Mouse (Mus musculus) limb, embryonic 15.5 days (tissue): ENCODE measurements around the gene Wwtr1. TPM values are rescaled to one million over a fixed set of nuclear protein-coding genes. Genes with fewer than 3 reads are reported as not detected.

Experiments used
- ATAC-seq: fragments of 200-750 bp; cut with Nextera tagmentation; 2 replicates; pipeline ENCODE4 v1.8.0; 2017; ENCODE audit warnings: low read depth, moderate TSS enrichment; ENCODE audit not compliant: insufficient number of reproducible peaks, low FRiP score, low TSS enrichment
- H3K27ac ChIP-seq: fragments of 300-500 bp; sonication (generic); 2 replicates; pipeline ENCODE4 v1.5.1; 2015; ENCODE audit warnings: moderate library complexity, mild to moderate bottlenecking, inconsistent platforms
- H3K27me3 ChIP-seq: fragments of 300-500 bp; sonication (generic); 2 replicates; pipeline ENCODE4 v1.6.1; 2015; ENCODE audit warnings: inconsistent platforms
- H3K36me3 ChIP-seq: fragments of 300-500 bp; sonication (generic); 2 replicates; pipeline ENCODE4 v1.6.1; 2015; ENCODE audit warnings: inconsistent platforms
- H3K4me1 ChIP-seq: fragments of 300-500 bp; sonication (generic); 2 replicates; pipeline ENCODE4 v1.6.1; 2015; ENCODE audit warnings: inconsistent platforms
- H3K4me2 ChIP-seq: fragments of 300-500 bp; sonication (generic); 2 replicates; pipeline ENCODE4 v1.6.1; 2015; ENCODE audit warnings: mild to moderate bottlenecking, inconsistent platforms
- H3K4me3 ChIP-seq: fragments of 300-500 bp; sonication (generic); 2 replicates; pipeline ENCODE4 v1.5.1; 2015; ENCODE audit warnings: mild to moderate bottlenecking, inconsistent platforms
- H3K9ac ChIP-seq: fragments of 300-500 bp; sonication (generic); 2 replicates; pipeline ENCODE4 v1.6.1; 2015; ENCODE audit warnings: inconsistent platforms
- H3K9me3 ChIP-seq: fragments of 300-500 bp; sonication (generic); 2 replicates; pipeline ENCODE4 v1.6.1; 2016; ENCODE audit warnings: inconsistent platforms
- WGBS: fragments of 180-500 bp; shearing (Covaris S2); methylation state at CpG from one replicate; pipeline ENCODE4 v1.1.7; 2015; 5-methylcytosine and 5-hydroxymethylcytosine counted together
- polyA plus RNA-seq: library from polyadenylated mRNA; unstranded; fragments of >200 nt; fragmentation: Nextera tagmentation; extraction: Ambion mirVana; gene quantifications from 2 replicates; pipeline ENCODE4 v1.2.1, GENCODE M21; 2015

The Wwtr1 gene
- polyA plus RNA-seq, 1 experiment from 2014 or later, result 36.2 TPM

DNA sequence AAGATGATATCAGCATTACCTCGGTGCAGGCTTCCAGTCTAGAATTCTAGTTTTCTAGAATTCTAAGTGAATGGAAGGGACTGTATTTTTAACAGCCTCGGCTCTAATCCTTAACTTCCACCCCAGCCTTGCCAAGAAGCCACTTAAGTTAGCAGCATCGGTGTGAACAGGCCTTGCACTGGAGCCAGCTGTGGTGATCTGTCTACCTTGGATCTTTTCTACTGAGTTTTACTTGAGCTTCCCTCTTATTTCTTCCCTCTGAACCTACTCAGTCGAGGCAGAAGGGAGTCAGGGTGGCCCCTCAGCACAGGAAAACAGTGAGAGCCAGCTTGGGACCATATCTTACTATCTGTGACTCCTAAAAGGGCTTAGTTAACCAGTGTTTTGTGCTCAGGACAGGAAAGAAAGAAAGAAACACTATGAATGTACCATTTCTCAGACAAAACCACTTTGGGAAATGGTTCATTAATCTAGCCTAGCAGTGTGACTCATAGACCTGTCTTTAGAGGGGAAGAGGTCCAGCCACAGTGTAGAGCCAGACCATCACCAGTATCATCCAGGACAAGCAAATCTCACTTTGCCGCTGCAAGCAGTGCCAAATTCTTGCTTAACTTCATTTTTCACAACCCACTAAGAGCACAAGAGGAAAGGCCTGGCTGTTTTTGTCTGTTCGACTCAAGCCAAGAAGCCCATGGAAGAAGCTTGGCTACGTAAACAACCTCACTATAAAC is 65.6 kb downstream of the Wwtr1 start:
- WGBS, result 76% methylated on average over 7 of the region's 7 CpGs
- Histone ChIP-seq H3K4me1 (peaks cover 19% of the 10 kb centered on the region), H3K27ac (0 out of 2 replicates have a peak overlapping the region, but pooled peaks have one; percentile 5), H3K4me2 (no peak overlapping the region), H3K9me3 (no peaks in the 10 kb centered on the region), H3K27me3 (no peaks in the 10 kb centered on the region), H3K9ac (no peak overlapping the region), H3K4me3 (no peak overlapping the region), H3K36me3 (no peaks in the 10 kb centered on the region)
- no peak for ATAC-seq

- Histone ChIP-seq H3K36me3 (peaks cover 4% of the 10 kb centered on the region), H3K27me3 (no peaks in the 10 kb centered on the region), H3K27ac (no peak overlapping the region), H3K4me2 (no peak overlapping the region), H3K4me3 (no peak overlapping the region), H3K9me3 (no peaks in the 10 kb centered on the region), H3K4me1 (peaks cover 16% of the 10 kb centered on the region; the same call in 1 of the 2 replicates), H3K9ac (no peak overlapping the region)
- no peak for ATAC-seq
- WGBS, result 80% methylated on average over 10 of the region's 10 CpGs
Observed at GRCm38 (mm10) chr3:57505991-57506390, 69.7 kb downstream of the Wwtr1 start.

DNA sequence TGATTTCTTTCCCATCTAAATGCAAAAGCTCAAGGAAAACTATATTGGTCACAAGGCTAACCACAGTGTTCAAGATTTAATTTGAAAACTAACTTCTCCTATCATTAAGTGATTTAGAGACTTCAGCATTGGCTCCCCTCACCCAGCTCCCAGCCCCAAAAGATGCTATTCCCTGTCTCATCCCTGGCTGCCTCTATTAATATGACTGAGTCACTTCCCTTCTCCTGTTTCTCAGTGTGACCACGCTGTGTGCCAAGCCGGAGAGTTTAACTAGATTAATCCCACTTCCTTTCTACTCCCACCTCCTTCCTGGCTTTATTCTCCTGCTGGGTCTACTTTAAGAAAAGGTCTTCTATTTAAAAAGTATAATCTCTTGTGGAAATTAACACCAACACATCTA is 71.0 kb downstream of the Wwtr1 start:
- H3K4me1 ChIP-seq, result peaks cover 9% of the 10 kb centered on the region; the same call in 1 of the 2 replicates
- H3K27me3 ChIP-seq, result no peaks in the 10 kb centered on the region
- H3K27ac ChIP-seq, result 0 out of 2 replicates have a peak overlapping the region, but pooled peaks have one; percentile 13
- no peak overlapping the region for H3K4me3 ChIP-seq
- H3K4me2 ChIP-seq, result no peak overlapping the region
- ATAC-seq, result no peak
- H3K9ac ChIP-seq, result no peak overlapping the region
- no peaks in the 10 kb centered on the region for H3K9me3 ChIP-seq
- peaks cover 9% of the 10 kb centered on the region for H3K36me3 ChIP-seq
- WGBS, result 40% methylated on average over 2 of the region's 2 CpGs

DNA sequence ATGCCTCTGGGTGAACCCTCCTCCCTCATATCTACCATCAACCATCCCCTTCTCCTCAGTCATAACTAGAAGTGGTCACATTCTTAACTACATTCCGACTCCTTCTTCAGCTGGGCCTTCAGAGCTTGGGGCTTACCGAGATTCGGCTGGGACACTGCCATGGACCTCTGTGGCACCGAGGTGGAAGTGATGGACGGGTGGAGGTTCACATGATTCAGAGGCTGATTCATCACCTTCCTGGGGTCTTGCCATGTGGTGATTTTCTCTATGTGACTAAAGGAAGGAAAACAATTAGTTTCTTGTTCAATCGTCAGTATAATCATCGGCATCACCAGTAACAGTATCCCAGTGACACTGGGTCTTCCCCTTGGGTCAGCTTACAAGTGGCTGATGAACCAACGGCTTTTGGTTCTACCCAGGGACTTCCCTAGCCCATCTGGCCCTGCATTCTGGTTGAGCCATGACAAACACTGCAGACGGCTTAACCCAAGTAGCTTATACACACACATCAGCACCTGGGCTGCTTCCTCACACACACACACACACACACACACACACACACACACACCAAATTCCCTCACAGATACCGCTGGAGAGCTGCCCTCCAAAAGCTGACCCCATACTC is 74.0 kb downstream of the Wwtr1 start:
- Histone ChIP-seq H3K36me3 (peaks cover 9% of the 10 kb centered on the region), H3K4me3 (no peak overlapping the region), H3K4me1 (peaks cover 9% of the 10 kb centered on the region; the same call in 1 of the 2 replicates), H3K4me2 (no peak overlapping the region), H3K27me3 (no peaks in the 10 kb centered on the region), H3K9ac (no peak overlapping the region), H3K9me3 (no peaks in the 10 kb centered on the region), H3K27ac (no peak overlapping the region)
- ATAC-seq, result no peak
- 79% methylated on average over 10 of the region's 10 CpGs for WGBS

DNA sequence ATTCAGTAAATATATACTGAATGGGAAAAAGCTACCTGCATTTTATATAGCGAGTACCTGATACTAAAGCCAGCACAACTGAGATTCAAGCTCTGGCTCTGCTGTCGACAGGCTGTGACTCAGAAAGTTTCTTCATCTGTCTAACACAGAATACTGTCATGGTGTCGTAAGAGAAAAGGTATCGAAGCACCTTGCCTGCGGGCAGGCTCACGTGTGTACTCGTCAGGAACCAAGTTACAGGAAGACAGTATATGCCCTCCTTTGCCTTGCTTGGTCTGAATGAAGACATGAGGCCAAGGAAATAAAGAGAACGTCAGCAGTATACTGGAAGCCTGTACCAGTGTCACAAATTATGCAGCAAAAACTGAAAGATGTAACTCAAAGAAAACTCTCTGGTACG is 74.9 kb downstream of the Wwtr1 start:
- H3K27ac ChIP-seq, result no peak overlapping the region
- no peak overlapping the region for H3K9ac ChIP-seq
- no peak for ATAC-seq
- no peaks in the 10 kb centered on the region for H3K9me3 ChIP-seq
- H3K36me3 ChIP-seq, result peaks cover 9% of the 10 kb centered on the region
- 84% methylated on average over 9 of the region's 9 CpGs for WGBS
- H3K27me3 ChIP-seq, result no peaks in the 10 kb centered on the region
- no peak overlapping the region for H3K4me3 ChIP-seq
- peaks cover 11% of the 10 kb centered on the region; the same call in 1 of the 2 replicates for H3K4me1 ChIP-seq
- H3K4me2 ChIP-seq, result no peak overlapping the region

DNA sequence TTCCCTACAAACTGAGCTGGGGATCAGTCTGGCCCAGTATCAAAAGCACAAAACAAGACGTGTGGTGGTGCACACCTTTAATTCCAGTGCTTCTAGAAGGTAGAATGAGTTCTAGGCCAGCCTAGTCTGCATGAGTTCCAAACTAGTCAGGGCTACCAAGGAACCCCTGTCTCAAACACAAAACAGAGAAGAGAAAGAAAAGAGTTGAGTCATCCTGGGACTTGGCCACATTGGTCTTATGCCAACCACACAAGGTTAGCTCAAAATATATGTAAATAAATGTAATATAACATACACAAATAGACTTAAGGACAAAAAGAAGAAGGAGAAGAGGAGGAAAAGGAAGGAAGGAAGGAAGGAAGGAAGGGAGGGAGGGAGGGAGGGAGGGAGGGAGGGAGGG is 77.9 kb downstream of the Wwtr1 start:
- H3K9ac ChIP-seq, result no peak overlapping the region
- H3K4me1 ChIP-seq, result peaks cover 8% of the 10 kb centered on the region; the same call in 1 of the 2 replicates
- H3K9me3 ChIP-seq, result no peaks in the 10 kb centered on the region
- ATAC-seq, result no peak
- H3K36me3 ChIP-seq, result peaks cover 9% of the 10 kb centered on the region
- H3K27ac ChIP-seq, result no peak overlapping the region
- no peak overlapping the region for H3K4me2 ChIP-seq
- H3K4me3 ChIP-seq, result no peak overlapping the region
- H3K27me3 ChIP-seq, result no peaks in the 10 kb centered on the region
- WGBS, result 65% methylated on average over 1 of the region's 1 CpGs

- Histone ChIP-seq H3K36me3 (peaks cover 9% of the 10 kb centered on the region), H3K9me3 (no peaks in the 10 kb centered on the region), H3K4me3 (no peak overlapping the region), H3K9ac (no peak overlapping the region), H3K27ac (0 out of 2 replicates have a peak overlapping the region, but pooled peaks have one; percentile 54), H3K4me1 (peaks cover 8% of the 10 kb centered on the region; the same call in 1 of the 2 replicates), H3K4me2 (no peak overlapping the region), H3K27me3 (no peaks in the 10 kb centered on the region)
- no peak for ATAC-seq
- WGBS, result 47% methylated on average over 2 of the region's 2 CpGs
Observed at GRCm38 (mm10) chr3:57496428-57496827, 79.3 kb downstream of the Wwtr1 start.

DNA sequence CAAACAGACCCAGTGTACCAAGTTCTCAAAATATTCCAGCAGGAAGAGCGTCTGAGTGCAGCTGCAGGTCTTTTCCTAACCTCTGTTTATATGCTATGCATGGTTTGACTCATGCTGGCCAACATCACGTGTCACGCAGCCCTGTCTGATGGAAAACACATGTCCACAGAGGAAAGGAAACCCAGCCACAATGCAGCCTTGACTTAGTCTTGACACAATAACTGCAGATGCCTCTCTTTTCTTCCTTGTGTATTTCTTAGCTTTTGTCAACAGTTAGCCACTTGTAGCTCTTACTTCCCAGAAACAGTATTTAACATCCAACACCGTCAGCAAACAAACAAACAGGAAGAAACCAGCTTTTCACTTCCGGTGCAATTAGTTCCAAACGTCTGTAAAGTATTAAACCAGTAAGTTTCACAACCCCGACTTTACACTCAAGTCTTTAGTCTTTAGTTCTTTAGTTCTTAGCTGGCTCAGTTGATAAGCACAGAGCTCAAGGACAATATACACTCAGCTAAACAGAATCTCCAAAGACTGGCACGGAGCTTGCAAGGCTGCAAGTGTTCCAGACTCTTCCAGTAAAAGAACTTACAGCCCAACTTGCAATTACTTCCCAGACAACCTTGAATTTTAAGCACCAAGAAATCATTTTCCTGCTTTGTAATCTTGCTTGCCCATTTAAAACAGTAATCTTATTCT is 88.1 kb downstream of the Wwtr1 start:
- WGBS, result 20% methylated on average over 8 of the region's 8 CpGs
- no peaks in the 10 kb centered on the region for H3K9me3 ChIP-seq
- H3K27me3 ChIP-seq, result no peaks in the 10 kb centered on the region
- 0 out of 2 replicates have a peak overlapping the region, but pooled peaks have one; percentile 3 for H3K4me3 ChIP-seq
- H3K36me3 ChIP-seq, result no peaks in the 10 kb centered on the region
- H3K9ac ChIP-seq, result no peak overlapping the region
- peaks cover 21% of the 10 kb centered on the region for H3K4me1 ChIP-seq
- ATAC-seq, result peak; percentile 77
- no peak overlapping the region for H3K4me2 ChIP-seq
- H3K27ac ChIP-seq, result peak overlapping the region; percentile 78

DNA sequence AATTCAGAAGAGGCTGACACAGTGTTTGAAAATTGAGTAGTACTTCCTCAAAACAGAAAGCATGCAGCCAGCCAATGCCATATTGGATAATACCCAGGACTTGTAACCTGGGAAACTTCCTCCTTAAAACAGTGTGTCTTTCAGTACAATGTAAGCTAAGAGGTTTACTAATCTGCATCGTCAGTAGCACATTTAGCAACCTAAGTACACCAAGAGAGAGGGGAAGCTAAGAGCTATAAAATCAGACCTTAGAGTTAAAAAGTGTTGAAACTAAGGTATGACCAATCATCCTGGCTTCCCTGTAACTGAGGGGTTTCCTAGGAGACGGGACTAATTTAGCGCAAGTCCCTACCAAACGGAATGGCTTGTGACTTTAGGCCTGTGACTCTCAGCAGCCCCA is 89.6 kb downstream of the Wwtr1 start:
- no peak overlapping the region for H3K4me3 ChIP-seq
- H3K27ac ChIP-seq, result no peak overlapping the region
- WGBS, result 59% methylated on average over 4 of the region's 4 CpGs
- H3K36me3 ChIP-seq, result no peaks in the 10 kb centered on the region
- H3K4me1 ChIP-seq, result peaks cover 25% of the 10 kb centered on the region
- H3K27me3 ChIP-seq, result no peaks in the 10 kb centered on the region
- no peak overlapping the region for H3K9ac ChIP-seq
- H3K9me3 ChIP-seq, result no peaks in the 10 kb centered on the region
- H3K4me2 ChIP-seq, result no peak overlapping the region
- ATAC-seq, result no peak

DNA sequence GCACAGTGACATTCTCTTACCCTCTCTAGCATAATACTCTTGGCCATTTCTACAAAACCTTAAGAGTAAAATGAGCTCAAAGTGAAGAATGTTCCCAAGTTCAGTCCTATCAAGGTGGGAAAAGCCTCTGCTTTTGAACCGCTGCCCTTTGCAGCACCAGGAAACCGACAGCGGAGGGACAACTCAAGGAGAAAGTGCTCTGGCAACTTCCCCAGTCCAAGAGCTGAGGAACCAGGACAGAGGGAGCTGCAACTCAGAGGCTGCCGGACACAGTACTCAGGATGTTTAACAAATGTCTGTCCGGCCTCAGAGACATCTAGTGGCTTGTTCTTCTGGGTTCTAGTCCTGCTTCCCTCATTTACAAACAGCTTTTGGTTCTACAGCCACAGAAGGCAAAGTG is 93.7 kb downstream of the Wwtr1 start:
- peaks cover 13% of the 10 kb centered on the region for H3K4me1 ChIP-seq
- no peaks in the 10 kb centered on the region for H3K9me3 ChIP-seq
- H3K27me3 ChIP-seq, result no peaks in the 10 kb centered on the region
- no peak overlapping the region for H3K4me2 ChIP-seq
- 89% methylated on average over 5 of the region's 5 CpGs for WGBS
- no peak overlapping the region for H3K4me3 ChIP-seq
- H3K27ac ChIP-seq, result no peak overlapping the region
- ATAC-seq, result no peak
- H3K9ac ChIP-seq, result no peak overlapping the region
- H3K36me3 ChIP-seq, result peaks cover 5% of the 10 kb centered on the region

GRCm38 (mm10) chr3:57480640-57481039 is 95.1 kb downstream of the Wwtr1 start:
- Histone ChIP-seq H3K4me2 (no peak overlapping the region), H3K9me3 (no peaks in the 10 kb centered on the region), H3K4me1 (peaks cover 8% of the 10 kb centered on the region; the same call in 1 of the 2 replicates), H3K9ac (no peak overlapping the region), H3K27ac (no peak overlapping the region), H3K36me3 (peaks cover 14% of the 10 kb centered on the region), H3K4me3 (no peak overlapping the region), H3K27me3 (no peaks in the 10 kb centered on the region)
- ATAC-seq, result no peak
- WGBS, result 53% methylated on average over 4 of the region's 4 CpGs

DNA sequence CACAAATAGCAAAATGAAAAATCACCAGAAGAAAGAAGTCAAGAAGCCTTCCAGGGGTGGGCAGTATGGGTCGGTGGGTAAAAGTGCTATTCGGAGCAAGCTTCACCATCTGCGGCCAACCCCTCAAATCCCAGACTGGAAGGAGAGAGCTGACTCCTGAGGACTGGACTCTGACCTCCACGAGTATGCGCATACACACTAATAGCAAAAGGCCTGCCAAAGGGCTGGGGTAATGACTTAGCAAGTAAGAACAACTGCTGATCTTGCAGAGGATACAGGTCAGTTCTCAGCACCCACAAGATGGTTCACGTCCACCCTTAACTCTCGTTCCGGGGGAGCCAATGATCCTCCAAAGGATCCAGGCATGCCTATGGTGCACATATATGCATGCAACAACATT is 101.3 kb downstream of the Wwtr1 start:
- Histone ChIP-seq H3K36me3 (peaks cover 14% of the 10 kb centered on the region), H3K9ac (no peak overlapping the region), H3K27ac (no peak overlapping the region), H3K27me3 (no peaks in the 10 kb centered on the region), H3K9me3 (no peaks in the 10 kb centered on the region), H3K4me2 (no peak overlapping the region), H3K4me1 (peaks cover 31% of the 10 kb centered on the region), H3K4me3 (no peak overlapping the region)
- WGBS, result 94% methylated on average over 8 of the region's 8 CpGs
- ATAC-seq, result no peak
